Mouse (Mus musculus): ENCODE results near the gene Cyp8b1.

- TF ChIP-seq CTCF (IDR thresholded peaks at IDR 0.05; ENCODE audit: control insufficient read depth, insufficient read depth, insufficient read length) = no peak
- TF ChIP-seq CEBPB (IDR thresholded peaks at IDR 0.05; ENCODE audit: low read depth) = no peak
- no peak for TF ChIP-seq FOSL1 (IDR thresholded peaks at IDR 0.05; ENCODE audit: insufficient read depth, low read length, poor library complexity, severe bottlenecking)
- TF ChIP-seq MYOD1 (IDR thresholded peaks at IDR 0.05; ENCODE audit: control insufficient read depth, insufficient read length, low read depth) = no peak
Observed at GRCm38 (mm10) chr9:121868236-121868635, 47.9 kb downstream of the Cyp8b1 start.

Measured in C2C12 (cell line).